Mouse (Mus musculus): Measurements from ENCODE around the gene Wipi2.

Gene Wipi2

DNA sequence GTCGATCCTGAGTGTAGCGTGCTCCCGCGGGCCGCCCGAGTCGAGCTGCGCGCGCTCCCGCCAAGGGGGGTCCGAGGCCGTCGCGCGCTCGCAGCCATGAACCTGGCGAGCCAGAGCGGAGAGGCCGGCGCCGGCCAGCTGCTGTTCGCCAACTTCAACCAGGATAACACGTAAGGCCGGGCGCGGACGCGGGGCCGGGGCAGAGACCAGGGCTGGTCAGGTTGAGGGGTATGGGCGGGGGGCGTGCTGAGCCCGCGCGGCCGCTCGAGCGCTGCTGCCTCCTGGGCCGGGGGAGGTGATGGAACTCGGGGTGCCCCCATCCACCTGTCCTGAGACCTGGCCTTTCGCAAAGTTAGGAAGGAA lies 2.1 kb downstream of the Wipi2 start:
- no peak for DNase-seq (ENCODE audit: low read depth, low spot score)

DNA sequence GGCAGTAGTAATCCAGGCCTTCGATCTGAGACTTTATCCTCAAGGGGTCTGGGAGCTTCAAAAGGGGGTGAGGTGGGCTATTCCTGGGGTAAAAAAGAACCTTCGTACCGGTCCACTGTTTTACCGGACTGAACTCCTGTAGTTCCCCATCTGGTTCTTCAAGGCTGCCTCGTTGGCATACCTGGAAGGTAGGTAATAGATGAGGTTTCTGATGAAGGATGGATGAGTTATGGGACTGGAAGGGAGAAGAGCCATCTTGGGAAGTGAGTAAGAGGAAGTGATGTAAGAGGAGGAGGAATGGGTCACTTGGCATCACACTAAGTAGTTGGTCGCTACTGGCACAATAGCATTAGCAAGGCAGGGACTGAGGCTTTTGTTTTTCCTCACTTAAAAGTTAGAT lies 2.7 kb downstream of the Wipi2 start:
- no peak for DNase-seq (ENCODE audit: low read depth, low spot score)

DNA sequence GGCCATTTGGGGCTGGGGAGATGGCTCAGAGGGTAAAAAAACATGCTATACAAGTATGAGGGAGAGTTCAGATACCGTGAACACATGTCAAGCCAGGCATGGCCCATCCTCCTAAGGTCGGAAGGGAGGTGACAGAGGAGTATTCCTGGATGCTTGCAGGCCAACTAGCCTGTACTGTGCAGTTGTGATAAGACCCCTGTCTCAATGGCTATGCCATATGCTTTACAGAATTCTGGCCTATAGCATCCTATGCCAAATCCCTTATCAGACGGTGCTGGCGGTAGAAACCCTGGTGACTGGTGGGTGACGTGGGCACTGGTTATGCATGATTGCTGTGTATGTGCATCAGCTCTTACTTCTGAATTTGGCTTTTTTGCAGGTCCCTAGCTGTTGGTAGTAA lies 10.3 kb downstream of the Wipi2 start:
- DNase-seq (ENCODE audit: low read depth, low spot score): no peak

DNA sequence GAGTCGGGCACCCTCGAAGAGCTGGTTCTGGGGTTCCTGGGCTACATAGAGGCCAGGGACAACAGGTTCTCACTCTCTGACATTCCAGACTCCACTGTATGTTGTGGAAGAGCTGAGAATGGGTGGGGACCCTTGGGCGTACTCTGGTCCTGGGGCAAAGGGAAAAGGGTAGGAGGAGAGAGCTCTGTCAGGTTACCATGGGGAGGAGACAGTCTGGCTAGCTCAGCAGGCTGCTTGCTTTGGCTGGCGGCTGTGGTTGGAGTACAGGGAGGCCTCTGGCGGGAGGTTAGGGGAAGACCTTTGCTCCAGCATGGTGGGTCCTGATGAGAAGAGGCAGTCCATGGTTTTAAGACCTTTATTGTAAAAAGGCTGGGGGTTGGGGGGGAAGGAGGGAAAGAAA lies 12.6 kb downstream of the Wipi2 start:
- DNase-seq (ENCODE audit: low read depth, low spot score): no peak

DNA sequence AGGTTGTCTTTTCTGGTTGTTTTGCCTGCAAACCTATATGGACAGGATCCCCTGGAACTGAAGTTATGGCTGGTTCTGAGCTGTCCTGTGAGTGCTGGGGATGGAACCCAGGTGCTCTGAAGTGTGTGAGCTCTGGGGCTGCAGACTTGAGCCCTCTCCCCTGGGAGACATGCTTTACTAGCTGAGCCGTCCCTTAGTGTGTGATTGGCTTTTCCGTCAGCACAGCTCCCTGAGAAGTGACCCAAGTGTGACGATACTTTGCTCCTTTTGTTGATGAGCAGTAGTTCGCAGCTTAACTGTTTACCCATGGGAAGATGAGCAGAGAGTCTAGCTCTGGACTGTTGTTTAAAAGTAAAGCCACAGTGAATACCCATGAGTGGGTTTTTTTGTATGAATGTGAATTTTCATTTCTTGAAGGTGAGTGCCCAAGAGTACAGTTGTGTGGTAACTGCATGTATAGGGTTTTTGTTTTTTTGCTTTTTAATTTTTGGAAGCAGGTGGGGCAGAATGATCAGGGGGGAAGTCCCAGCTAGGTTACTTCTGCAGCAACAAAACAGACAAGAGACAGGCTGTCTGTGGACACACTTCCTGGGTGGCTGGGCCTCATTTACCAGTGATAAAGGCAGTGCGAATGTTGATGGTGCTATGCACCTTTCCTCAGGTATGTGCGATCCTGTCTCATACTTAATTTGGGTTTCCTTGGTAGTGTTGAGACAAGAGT lies 14.0 kb downstream of the Wipi2 start:
- DNase-seq (ENCODE audit: low read depth, low spot score): no peak

DNA sequence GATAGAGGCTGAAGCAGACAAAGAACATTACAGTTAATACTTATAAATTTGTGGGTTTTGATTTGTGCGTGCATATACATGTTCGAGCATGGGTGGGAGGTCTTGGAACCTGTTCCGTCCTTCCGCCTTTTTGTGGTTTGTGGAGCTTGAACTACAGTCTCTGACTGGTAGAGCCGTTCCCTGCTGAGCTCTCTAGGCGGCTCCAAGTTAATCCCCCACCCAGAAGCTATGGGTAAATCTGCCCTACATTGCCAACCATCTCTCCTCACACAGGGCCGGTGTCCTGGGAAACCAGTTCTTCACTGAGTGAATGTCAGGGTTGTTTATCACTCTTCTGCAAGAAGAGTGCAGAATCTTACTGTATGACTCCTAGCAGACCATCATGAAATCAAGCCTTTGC lies 20.7 kb downstream of the Wipi2 start:
- no peak for DNase-seq (ENCODE audit: low read depth, low spot score)

DNA sequence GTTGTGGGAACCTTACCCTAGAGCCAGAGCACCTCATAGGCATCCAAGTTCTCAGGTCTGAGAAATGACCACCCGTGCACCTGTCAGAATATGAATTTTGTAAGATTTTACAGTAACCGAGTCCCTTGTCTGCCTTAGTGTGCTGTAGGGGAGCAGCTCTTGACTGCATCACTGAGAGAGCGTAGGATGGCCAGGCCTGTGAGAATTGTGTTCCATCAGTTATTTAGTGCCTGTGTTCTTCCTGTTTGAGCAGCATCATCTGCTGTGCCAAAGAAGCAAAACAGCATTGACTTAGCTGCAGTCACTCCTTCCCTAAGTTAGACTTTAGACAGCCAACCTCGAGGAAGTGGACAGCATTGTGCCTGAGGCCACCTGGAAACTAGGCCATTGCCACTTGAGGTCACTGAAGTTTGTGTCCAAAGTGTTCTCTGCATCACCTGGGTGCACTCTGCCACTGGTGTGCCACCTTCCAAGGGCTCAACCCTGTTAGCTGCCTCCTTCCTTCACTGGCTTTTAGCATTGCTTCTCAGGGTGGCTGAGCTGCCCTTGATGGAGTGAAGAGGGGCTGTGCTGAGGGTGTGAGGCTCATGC lies 22.1 kb downstream of the Wipi2 start:
- DNase-seq (ENCODE audit: low read depth, low spot score): no peak

DNA sequence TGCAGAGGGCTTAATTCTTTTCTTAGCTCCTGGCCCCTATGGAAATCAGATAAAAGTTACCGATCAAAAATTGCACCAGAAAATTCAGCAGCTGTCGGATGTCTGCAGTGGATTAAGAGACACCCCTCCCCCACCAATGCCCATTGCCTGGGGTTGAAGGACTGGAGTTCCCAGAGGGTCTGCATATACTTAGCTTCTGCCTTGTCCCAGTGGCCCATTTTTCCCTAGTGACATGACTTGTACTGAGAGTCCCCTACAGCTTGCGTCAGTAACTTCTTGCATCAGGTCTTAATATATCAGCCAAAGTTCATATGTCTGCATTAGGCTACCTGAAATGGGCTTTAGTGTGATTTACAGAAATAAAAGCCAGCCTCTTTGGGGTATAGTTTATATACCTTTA lies 22.9 kb downstream of the Wipi2 start:
- no peak for DNase-seq (ENCODE audit: low read depth, low spot score)

DNA sequence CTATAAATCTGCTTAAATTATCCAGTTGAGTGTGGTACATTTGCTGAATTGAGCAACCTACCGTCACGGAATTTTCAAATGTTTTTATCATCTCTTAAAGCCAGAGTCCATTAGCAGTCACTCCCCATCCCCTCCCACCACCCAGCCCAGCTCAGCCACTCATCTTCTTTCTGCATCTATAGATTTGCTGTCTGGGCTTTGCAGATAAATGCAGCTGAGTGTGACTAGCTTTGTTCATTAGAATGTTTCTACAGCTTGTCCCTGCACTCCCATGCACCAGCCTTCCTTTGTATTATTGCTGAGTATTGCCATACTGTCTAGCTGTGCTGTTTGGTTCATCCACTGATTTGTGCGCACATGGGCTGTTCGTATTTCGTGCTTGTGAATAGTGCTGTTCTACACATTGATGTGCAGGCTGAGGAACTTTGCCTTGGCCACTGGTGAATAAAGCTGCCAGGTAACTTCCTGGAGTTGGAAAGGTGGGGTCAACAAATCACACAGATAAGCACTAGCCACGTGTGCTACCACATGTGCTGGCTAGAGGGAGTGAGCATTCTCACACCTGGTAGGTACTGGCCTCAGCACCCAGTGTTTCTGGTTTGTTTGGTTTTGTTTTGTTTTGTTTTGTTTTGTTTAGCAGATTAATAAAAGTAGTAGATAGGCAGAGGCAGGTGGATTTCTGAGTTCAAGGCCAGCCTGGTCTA lies 23.4 kb downstream of the Wipi2 start:
- DNase-seq (ENCODE audit: low read depth, low spot score): no peak

DNA sequence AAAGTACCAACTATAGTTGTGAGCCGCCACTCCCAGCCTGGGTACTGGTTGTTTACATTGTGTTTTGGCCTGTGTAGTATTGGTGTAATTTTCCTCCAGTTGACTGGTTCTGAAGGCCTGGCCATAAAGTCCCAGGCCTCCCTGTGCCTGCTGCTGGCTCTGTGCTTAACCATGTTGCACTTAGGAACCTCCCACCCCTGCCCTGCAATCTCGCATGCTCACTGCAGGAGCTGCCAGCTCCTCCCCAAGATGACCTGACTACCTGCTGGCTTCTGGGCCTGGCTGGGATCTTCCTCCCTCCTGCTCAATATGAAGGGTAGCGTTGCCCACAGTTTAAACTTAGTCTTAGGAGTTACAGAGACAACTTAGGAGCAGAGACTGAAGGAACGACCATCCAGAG lies 24.8 kb downstream of the Wipi2 start:
- DNase-seq (ENCODE audit: low read depth, low spot score): no peak

DNA sequence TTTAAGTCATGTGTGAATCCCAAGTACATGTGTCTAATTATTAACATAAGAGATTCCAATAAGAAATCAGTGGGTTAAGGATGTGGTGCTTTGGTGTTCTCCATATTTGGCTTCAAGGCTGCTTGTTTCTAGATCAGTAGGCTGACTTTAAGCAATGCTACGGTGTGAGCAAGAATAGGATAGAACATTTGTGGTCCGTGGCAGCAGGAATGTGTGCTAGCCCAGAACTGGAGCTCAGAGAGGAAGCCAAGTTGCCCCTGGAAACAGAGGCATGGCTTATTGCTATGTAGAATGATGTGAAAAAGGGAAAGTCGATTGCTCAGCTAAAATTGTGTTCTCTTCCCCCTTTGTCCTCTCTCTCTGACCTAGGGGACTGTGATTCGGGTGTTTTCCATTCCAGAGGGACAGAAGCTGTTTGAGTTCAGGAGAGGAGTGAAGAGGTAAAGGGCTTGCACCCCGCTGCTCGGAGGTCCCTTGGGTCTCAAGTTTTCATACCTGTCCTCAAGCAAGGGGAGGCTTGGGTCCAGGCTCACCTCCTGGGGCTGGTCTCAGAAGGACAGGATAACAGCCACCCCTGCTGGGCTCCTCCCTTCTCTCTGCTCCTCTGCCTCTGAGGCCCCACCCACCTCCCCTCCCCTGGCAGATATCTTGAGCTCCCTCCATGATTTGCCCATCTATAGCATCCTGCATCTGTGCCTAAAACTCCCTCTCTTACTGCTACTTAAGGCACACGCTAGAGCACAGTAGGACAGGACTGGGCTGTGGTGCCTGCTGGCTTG lies 33.3 kb downstream of the Wipi2 start:
- no peak for DNase-seq (ENCODE audit: low read depth, low spot score)

DNA sequence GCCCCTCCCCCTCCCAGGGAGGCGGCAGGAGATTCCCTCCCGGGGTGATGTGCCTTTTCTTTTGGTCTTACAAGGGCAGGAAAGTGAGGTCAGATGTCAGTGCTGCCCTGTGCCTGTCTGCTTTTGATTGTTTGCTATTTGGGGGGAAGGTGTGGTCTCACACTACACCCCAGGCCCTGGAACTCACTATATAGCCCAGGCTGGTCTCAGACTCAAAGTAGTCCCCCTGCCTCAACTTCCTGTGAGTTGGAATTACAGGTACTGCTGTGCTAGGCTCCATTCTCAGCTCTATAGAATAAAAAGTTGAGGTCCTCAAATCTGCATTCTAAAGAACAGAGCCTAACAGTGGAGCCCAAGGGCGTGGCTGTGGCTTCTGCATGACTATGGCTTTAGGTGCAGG lies 40.4 kb downstream of the Wipi2 start:
- no peak for DNase-seq (ENCODE audit: low read depth, low spot score)

DNA sequence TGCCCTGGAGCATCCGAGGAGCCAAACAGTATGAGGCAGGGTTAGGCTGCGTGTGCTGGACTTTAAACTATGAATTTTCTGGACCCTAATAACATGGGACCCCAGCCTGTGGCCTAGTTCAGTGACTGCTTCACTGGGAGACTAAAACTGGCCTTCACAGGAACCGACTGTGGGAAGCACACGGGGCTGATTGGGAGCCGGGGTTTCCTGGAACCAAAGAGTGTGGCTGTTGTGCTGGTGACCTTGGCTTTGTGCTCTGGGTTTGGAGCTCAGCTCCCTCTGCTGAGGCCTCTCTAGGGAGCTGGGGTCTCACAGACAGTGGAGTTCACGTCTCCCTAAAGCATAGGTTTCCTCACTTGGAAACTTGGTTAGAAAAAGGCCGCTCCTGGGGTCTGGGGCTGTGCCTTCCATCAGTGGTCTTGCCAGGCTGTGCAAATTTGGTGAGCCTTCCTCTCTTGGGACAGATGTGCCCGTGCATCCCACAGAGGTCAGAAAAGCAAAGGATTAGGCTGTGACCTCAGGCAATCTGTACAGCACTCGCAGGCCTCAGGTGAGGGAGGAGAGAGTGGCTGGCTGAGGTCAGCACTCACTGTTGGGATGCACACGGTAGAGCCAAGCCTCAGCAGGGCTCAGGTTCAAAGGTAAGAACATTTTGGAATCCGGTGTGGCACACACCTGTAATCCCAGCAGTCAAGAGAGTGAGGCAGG lies 41.2 kb downstream of the Wipi2 start:
- DNase-seq (ENCODE audit: low read depth, low spot score): no peak

DNA sequence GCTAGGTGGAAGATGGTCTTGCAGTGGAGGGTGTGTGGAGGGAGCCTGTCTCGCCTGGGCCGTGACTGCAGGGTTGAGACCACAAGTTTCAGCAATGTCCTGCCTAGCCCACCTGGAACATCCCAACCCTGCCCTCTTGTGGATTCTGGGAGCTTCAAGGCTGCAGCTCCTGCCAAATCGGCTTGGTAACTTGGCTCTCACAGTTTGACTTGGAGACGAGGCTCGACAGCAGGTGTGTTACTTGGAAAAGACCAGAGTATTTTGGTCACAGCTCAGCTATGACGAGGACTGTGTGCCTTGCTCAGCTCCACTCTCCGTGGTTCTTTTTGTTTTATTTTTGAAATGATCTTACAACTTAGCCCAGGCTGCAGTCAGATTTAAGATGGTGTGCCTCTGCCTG lies 42.2 kb downstream of the Wipi2 start:
- no peak for DNase-seq (ENCODE audit: low read depth, low spot score)

DNA sequence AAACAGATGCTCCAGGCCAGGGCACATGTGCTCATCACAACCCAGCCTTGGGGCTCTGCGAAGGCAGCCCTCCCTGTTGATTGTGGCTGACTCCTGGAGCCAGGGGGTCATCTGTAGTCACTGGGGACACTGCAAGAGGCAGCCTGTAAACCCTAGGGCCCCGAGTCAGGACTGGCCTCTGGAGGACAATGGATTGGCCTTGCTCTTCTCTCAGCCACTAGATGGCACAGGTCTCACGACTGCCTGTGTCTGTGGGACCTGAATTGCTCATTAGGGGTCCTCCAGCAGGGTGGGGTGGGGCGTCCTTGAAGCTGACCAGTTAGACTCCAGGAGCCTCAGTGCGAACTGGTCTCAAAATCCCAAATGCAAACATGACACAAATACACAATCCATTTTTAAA lies 45.6 kb downstream of the Wipi2 start:
- no peak for DNase-seq (ENCODE audit: low read depth, low spot score)

DNA sequence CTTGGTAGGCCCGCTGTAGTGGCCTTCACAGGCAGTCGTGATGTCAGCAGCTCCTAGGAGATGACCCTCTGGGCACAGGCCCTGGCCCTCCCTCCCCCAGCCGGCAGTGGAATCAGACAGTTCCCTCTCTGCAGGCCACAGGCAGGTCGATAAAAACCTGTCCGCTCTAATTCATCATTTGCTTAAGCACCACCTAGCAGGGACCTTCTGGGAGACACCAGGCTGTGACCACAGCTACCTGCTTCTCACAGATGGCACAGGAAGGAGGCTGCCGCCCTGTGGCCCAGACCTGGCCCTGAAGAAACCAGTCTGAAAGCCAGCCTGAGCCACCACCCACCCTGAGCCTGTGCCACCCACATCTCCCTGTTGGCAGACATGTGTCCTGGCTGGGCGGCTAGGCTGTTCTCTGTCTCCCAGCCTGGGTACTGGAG lies 50.7 kb downstream of the Wipi2 start:
- no peak for DNase-seq (ENCODE audit: low read depth, low spot score)

DNA sequence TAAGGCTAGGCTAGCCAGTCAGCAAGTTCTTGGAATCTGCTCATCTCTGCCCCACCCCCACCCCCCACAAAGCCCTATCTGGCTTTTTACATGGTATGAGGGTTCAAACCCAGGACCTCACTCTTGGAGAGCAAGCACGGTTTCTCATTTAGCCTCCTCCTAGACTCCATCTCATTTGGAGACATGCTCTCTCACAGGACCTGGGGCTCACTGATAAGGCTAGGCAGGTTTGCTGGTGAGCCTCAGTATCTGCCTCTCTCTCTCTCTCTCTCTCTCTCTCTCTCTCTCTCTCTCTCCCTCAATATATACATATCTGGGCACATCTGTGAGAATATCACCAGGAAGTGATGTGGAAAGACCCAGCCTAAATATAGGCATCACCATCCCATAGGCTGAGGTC lies 51.6 kb downstream of the Wipi2 start:
- no peak for DNase-seq (ENCODE audit: low read depth, low spot score)

DNA sequence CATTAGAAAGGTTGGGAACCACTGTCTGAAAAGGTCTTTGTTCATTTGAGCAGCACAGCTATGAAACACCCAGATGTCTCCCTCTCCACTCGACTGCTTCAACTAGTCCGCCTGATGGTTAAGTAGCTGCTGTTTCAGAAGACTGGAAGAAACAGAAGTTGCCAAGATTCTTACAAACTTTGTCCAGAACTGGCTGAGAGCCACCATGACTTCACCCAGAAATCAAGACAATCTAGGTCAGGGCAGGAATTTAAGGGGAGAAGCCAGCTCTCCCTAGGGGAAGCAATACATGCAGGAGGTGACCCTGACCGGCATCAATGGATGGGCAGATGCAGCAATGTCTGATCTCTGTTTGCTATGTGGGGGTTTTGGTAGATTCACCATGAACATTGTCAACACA lies 54.4 kb downstream of the Wipi2 start:
- DNase-seq (ENCODE audit: low read depth, low spot score): no peak

DNA sequence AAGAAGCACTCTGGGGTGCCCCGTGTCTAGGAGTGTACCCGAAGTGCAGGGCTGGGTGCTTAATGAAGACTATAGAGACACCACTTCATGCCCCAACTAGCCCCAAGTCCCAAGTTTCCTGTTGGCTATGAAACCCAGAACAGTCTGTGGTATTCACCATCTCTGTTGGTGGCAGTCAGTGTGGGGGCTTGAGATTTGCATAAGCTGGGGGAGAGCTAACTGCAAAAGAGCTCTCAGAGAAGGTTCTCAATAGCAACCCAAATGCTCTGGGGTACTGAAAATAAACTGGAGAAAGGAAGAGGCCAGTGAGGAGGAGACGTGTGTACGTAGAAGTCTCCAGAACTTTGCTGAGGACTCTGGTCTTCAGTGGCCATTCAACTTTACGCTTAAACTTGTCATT lies 55.0 kb downstream of the Wipi2 start:
- DNase-seq (ENCODE audit: low read depth, low spot score): no peak

DNA sequence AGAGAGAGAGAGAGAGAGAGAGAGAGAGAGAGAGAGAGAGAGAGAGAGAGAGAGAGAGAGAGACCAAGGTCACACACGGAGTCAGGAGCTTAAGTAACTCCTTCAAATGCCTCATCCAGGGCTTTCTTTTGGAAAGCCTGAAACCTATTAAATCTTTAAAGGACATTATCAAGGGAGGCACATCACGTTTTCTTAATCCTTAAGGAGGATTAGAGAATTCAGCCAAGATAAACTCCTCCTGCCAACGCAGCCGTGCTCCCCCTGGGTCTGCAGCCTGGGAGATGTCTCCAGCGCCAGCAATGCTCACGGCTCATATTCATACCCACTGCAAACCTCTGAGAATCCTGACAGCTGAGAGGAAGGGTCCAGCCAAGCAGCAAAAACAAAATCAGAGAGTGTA lies 61.4 kb downstream of the Wipi2 start:
- no peak for DNase-seq (ENCODE audit: low read depth, low spot score)

DNA sequence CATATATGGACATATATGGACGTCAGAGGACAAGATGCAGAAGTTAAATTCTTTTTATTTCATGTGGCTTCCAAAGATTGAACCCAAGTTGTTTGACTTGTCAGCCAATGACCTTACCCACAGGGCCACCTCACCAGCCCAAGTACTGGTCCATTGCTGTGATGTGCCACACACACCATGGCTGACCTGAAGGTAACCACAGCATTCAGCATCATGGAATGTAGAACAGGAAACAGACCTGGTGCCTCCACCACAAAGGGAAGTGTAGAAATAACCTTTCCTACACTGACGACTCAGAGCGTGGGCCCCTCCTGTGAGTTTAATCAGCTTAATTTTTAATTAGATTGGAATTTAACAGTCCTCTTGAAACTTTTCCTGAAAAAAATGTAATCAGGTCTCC lies 62.8 kb downstream of the Wipi2 start:
- no peak for DNase-seq (ENCODE audit: low read depth, low spot score)

DNA sequence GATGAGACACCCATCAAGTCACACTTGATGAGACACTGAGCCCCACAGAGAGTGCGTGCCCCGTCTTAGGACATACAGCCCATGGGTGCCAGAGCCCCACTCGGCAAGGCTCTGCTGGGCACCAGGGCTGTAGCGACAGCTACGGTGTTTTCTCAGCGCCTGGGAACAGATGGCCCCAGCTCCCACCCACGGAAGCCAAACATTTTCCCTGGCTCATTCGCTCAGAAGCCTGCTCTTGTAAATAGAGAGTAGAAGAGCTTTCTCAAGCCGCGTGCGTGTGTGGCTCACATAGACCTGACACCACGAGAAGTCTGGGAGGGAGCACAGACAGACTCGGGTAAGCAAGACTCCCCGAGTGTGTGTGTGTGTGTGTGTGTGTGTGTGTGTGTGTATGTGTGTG lies 64.8 kb downstream of the Wipi2 start, which contains the start of gene Slc29a4:
Gene Slc29a4, plus strand, starts transcription at position 265 of the 400 bp plus-strand sequence.
- DNase-seq (ENCODE audit: low read depth, low spot score): no peak
